Mouse (Mus musculus) erythroblast, embryonic 14.5 days (primary cell): ENCODE data around the gene Mbnl1. TPM values are rescaled to one million over a fixed set of nuclear protein-coding genes. Genes with fewer than 3 reads are reported as not detected.

ENCODE experiments used
- H3K27me3 ChIP-seq: 2 replicates; pipeline ENCODE4 v1.6.1; 2012; ENCODE audit warnings: inconsistent platforms; ENCODE audit not compliant: control insufficient read depth
- H3K36me3 ChIP-seq: 2 replicates; pipeline ENCODE4 v1.6.1; 2012; ENCODE audit warnings: mild to moderate bottlenecking, inconsistent platforms; ENCODE audit not compliant: control insufficient read depth
- H3K4me1 ChIP-seq: 2 replicates; pipeline ENCODE4 v1.6.1; 2012; ENCODE audit warnings: inconsistent platforms; ENCODE audit not compliant: control insufficient read depth
- H3K4me3 ChIP-seq: replicated peaks from 2 replicates; pipeline ENCODE3; 2012; ENCODE audit warnings: moderate library complexity, mild to moderate bottlenecking, inconsistent platforms
- H3K9me3 ChIP-seq: 2 replicates; pipeline ENCODE4 v1.6.1; 2012; ENCODE audit warnings: low read length, inconsistent platforms, mixed read lengths; ENCODE audit not compliant: control insufficient read depth
- GATA1 ChIP-seq: IDR thresholded peaks from 2 replicates; pipeline ENCODE4 v1.6.1; 2012; ENCODE audit warnings: low read length, inconsistent platforms, mixed read lengths
- TAL1 ChIP-seq: IDR thresholded peaks from 3 replicates; pipeline ENCODE4 v1.6.1; 2012; ENCODE audit warnings: low read length, inconsistent platforms, mixed read lengths
- polyA plus RNA-seq: library from polyadenylated mRNA; stranded (reverse); fragments of >175 nt; gene quantifications from 2 replicates; pipeline ENCODE4 v1.2.3, GENCODE M21; 2012

The Mbnl1 gene
- polyA plus RNA-seq, 1 experiment = 1.6 TPM

- TF ChIP-seq TAL1 = no peak
- no peak for TF ChIP-seq GATA1
- peaks cover 22% of the 10 kb centered on the region for H3K4me1 ChIP-seq
- H3K36me3 ChIP-seq = peaks cover 14% of the 10 kb centered on the region
- no peaks in the 10 kb centered on the region for H3K27me3 ChIP-seq
- no peaks in the 10 kb centered on the region for H3K9me3 ChIP-seq
- H3K4me3 ChIP-seq = no peak overlapping the region
These were observed 109.5 kb downstream of the Mbnl1 start for GRCm38 (mm10) chr3:60582154-60582553.

- Histone ChIP-seq H3K27me3 (no peaks in the 10 kb centered on the region), H3K9me3 (no peaks in the 10 kb centered on the region), H3K4me3 (no peak overlapping the region), H3K4me1 (peaks cover 23% of the 10 kb centered on the region), H3K36me3 (peaks cover 15% of the 10 kb centered on the region)
- no peak for TF ChIP-seq TAL1
These were observed 110.0 kb downstream of the Mbnl1 start for GRCm38 (mm10) chr3:60582620-60583019.

- Histone ChIP-seq H3K9me3 (no peaks in the 10 kb centered on the region), H3K36me3 (peaks cover 9% of the 10 kb centered on the region), H3K4me3 (no peak overlapping the region), H3K27me3 (no peaks in the 10 kb centered on the region), H3K4me1 (peaks cover 22% of the 10 kb centered on the region)
- TF ChIP-seq GATA1 = no peak
- no peak for TF ChIP-seq TAL1
These were observed 112.1 kb downstream of the Mbnl1 start for GRCm38 (mm10) chr3:60584704-60585103.

GRCm38 (mm10) chr3:60586046-60586445 lies 113.4 kb downstream of the Mbnl1 start:
- Histone ChIP-seq H3K36me3 (peaks cover 6% of the 10 kb centered on the region), H3K4me1 (peaks cover 12% of the 10 kb centered on the region), H3K9me3 (no peaks in the 10 kb centered on the region), H3K27me3 (no peaks in the 10 kb centered on the region), H3K4me3 (no peak overlapping the region)
- TF ChIP-seq TAL1 (no peak), GATA1 (no peak)

- Histone ChIP-seq H3K4me1 (peaks cover 12% of the 10 kb centered on the region), H3K27me3 (no peaks in the 10 kb centered on the region), H3K9me3 (no peaks in the 10 kb centered on the region), H3K4me3 (no peak overlapping the region), H3K36me3 (peaks cover 6% of the 10 kb centered on the region)
- TF ChIP-seq GATA1 = no peak
- TF ChIP-seq TAL1 = no peak
These were observed 114.5 kb downstream of the Mbnl1 start for GRCm38 (mm10) chr3:60587149-60587548.

- no peaks in the 10 kb centered on the region for H3K27me3 ChIP-seq
- H3K9me3 ChIP-seq = no peaks in the 10 kb centered on the region
- H3K4me3 ChIP-seq = no peak overlapping the region
- peaks cover 16% of the 10 kb centered on the region for H3K36me3 ChIP-seq
- TF ChIP-seq GATA1 (no peak), TAL1 (no peak)
- peaks cover 17% of the 10 kb centered on the region for H3K4me1 ChIP-seq
These were observed 116.7 kb downstream of the Mbnl1 start for GRCm38 (mm10) chr3:60589361-60589760.

GRCm38 (mm10) chr3:60595606-60596005 lies 123.0 kb downstream of the Mbnl1 start:
- Histone ChIP-seq H3K27me3 (no peaks in the 10 kb centered on the region), H3K36me3 (peaks cover 53% of the 10 kb centered on the region), H3K9me3 (no peaks in the 10 kb centered on the region), H3K4me3 (no peak overlapping the region), H3K4me1 (peaks cover 18% of the 10 kb centered on the region)
- TF ChIP-seq GATA1 (no peak), TAL1 (no peak)

GRCm38 (mm10) chr3:60596985-60597384 lies 124.4 kb downstream of the Mbnl1 start:
- Histone ChIP-seq H3K36me3 (peaks cover 58% of the 10 kb centered on the region), H3K4me3 (no peak overlapping the region), H3K9me3 (no peaks in the 10 kb centered on the region), H3K4me1 (peaks cover 30% of the 10 kb centered on the region), H3K27me3 (no peaks in the 10 kb centered on the region)
- TF ChIP-seq TAL1 = no peak
- TF ChIP-seq GATA1 = no peak

GRCm38 (mm10) chr3:60601686-60602085 lies 129.1 kb downstream of the Mbnl1 start:
- peaks cover 76% of the 10 kb centered on the region for H3K36me3 ChIP-seq
- no peaks in the 10 kb centered on the region for H3K27me3 ChIP-seq
- peak; percentile 90 for TF ChIP-seq GATA1
- TF ChIP-seq TAL1 = no peak
- no peak overlapping the region for H3K4me3 ChIP-seq
- H3K4me1 ChIP-seq = peaks cover 62% of the 10 kb centered on the region
- no peaks in the 10 kb centered on the region for H3K9me3 ChIP-seq

GRCm38 (mm10) chr3:60602923-60603549 lies 130.4 kb downstream of the Mbnl1 start:
- TF ChIP-seq GATA1 (peak; percentile 85), TAL1 (peak; percentile 84)
- Histone ChIP-seq H3K4me3 (no peak overlapping the region), H3K36me3 (peaks cover 68% of the 10 kb centered on the region), H3K27me3 (no peaks in the 10 kb centered on the region), H3K9me3 (no peaks in the 10 kb centered on the region), H3K4me1 (peaks cover 67% of the 10 kb centered on the region)
